Mouse (Mus musculus): ENCODE data around the gene Mab21l1.

Mab21l1 gene

DNA sequence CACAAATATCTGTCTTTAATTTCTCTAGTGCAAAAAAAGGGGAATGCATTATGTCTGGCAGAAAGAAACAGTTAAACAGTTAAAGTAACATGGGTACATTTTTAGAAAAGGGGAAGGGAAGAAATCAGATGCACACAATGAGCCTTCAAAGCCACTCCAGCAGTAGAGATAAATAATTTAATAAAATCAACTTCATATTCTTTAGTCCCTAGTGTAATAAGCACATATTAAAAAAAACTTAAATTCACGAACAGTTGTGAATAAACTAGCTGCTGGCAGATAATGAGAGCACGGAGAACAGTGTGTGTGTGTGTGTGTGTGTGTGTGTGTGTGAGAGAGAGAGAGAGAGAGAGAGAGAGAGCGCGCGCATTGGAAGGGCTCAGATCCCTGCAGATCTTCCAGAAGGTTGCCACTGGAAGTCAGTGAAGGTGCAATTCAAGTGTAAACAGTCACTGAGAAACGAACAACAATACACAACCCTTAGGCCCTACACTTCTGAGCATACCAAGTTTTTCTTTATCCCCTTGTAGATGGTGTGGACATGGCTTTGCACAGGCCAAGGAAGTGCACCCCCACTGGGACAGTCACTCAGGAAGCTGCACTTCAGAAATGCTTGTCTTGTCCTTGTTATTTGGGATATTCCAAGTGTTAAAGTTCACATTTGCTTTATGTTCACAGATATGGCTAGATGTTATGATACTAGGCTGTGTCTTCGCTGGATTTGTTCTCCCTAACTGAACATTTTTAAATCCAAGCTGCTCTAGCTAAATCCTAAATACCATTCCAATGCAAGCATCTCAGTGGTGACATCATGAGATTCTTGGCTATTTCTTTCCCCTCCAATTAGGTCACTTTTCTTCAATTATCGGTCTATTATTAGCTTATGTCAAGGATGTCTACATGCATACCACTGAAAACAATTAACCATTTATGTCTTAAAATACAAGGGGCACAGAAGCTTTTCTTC is 3.3 kb upstream of the Mab21l1 start:
- no peak for DNase-seq (ENCODE audit: low read depth, low spot score)

DNA sequence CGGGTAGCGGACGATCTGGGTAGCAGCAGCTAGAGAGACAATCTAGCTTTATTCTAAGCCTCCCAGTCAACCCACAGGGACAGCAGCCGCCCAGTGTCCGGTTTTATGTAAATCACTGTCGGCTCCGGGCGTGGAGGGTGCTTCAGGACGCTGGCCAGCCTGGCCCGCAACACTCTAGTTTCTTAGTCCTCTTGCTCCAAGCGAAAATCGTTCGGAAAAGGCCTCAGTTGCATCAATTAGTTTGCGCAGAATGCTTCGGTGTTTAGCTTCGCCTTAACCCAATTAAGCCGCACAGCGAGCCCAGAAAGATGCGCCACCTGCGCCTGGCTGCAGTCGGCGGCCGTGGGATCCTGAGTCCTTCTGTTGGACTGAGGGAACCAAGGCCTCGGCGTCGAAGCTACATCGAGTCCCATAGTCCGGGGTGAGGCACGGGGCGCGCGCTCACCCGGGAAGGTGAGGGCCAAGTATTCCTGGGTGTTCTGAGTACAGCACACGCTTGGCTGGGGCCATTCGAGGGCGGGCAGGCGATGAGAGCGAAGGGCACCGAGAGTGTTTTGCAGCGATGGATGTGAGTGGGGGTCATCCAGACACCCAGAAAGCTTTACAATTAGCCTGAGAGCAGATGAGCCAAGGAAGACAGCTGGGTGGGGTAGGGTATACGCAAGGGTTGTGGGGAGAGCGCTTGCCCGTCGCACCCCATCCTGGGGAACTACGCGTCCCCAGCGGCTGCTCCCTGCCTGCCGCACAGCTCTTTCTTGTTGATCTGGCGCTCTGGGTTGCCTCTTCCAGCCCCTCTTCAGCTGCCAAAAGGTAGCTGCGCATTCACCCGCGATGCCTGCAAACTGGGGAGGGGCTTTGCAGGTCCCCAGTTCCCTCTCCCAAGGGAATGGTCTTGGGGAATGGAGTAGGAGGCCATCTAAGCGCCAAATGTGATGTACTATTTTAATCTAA is 1.9 kb upstream of the Mab21l1 start:
- DNase-seq (ENCODE audit: low read depth, low spot score) = no peak

GRCm38 (mm10) chr3:55781429-55782055 is 768 bp upstream of the Mab21l1 start:
- no peak for DNase-seq (ENCODE audit: low read depth, low spot score)

DNA sequence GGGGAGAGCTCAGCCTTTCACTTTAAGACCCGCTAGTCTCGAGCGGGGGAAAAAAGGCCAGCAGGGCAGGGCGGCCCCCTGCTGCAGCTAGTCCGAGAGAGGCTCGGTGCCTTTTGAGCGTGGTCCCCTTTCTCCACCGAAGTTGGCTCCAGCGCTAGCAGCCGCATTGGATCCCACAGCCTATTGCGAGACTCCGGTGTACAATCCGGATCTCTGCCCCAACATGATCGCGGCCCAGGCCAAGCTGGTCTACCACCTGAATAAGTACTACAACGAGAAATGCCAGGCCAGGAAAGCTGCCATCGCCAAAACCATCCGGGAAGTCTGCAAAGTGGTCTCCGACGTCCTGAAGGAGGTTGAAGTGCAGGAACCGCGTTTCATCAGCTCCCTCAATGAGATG is 461 bp downstream of the Mab21l1 start:
- DNase-seq (ENCODE audit: low read depth, low spot score) = no peak

DNA sequence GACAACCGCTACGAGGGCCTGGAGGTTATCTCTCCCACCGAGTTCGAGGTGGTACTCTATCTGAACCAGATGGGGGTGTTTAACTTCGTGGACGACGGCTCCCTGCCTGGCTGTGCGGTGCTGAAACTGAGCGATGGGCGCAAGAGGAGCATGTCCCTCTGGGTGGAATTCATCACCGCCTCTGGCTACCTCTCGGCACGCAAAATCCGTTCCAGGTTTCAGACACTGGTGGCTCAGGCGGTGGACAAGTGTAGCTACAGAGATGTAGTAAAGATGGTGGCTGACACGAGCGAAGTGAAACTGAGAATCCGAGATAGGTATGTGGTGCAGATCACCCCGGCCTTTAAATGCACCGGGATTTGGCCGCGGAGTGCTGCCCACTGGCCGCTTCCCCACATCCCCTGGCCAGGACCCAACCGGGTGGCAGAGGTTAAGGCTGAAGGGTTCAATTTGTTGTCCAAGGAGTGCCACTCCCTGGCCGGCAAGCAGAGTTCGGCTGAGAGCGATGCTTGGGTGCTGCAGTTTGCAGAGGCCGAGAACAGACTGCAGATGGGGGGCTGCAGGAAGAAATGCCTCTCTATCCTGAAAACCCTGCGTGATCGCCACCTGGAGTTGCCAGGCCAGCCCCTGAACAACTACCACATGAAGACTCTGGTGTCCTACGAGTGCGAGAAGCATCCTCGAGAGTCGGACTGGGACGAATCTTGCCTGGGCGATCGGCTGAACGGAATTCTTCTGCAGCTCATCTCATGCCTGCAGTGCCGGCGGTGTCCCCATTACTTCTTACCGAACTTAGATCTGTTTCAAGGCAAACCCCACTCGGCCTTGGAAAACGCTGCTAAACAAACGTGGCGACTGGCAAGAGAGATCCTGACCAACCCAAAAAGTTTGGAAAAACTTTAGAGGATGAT is 1.1 kb downstream of the Mab21l1 start:
- no peak for DNase-seq (ENCODE audit: low read depth, low spot score)

DNA sequence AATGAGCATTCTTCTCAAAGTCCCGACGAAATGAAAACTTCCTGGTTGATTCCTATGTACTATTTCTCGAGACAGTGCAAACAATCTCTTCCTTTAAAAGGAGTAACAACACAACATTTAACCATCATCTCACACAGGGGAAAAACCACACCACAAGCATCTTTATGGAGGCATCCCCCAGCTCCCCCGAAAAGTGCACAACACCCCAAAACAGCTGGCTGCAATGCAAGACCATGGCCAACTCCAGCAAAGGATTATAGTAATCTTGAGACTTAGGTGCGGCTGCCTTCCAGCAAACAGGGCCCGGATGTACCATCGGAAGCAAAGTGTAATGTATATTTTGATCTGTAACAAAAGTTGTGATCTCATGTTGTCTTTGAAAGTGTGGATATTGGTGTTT is 1.8 kb downstream of the Mab21l1 start:
- DNase-seq (ENCODE audit: low read depth, low spot score) = no peak

- DNase-seq (ENCODE audit: low read depth, low spot score) = no peak
Measured at GRCm38 (mm10) chr3:55785266-55785980, 3.1 kb downstream of the Mab21l1 start.

DNA sequence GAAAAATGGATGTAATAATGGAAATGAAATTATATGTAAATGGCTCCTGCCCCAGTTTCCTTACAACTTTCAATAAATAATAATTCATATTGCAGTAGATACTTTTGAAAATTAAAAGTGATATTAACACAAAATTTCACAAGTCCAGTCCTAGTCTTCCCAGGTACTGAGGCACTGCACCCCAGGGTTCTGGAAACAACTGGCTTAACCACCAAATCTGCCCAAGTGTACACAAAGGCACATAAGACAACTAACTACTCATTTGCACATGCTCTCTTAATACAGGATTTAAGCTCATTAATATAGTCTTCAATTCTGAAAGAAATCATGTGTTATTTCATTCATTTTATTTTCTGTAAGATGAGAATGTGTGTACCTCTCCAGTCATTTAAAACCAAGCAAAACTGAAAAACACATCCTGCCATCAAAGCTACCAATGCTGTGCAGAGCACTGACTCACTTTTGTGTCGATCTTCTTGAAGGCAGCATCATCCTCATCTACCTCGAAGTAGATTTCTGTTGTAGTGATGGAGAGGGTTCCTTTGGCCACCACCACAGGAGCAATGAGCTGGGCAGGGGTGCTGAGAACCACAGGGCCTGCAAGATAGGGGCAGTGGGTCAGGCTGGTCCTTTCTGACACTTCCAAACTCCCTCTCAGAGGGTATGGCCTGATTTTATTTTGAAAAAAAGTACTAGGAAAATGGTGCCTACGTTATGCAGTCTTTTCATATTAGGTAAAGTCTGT is 3.8 kb downstream of the Mab21l1 start:
- no peak for DNase-seq (ENCODE audit: low read depth, low spot score)

GRCm38 (mm10) chr3:55786835-55787486 is 4.7 kb downstream of the Mab21l1 start:
- DNase-seq (ENCODE audit: low read depth, low spot score) = no peak

GRCm38 (mm10) chr3:55787487-55788213 is 5.3 kb downstream of the Mab21l1 start:
- no peak for DNase-seq (ENCODE audit: low read depth, low spot score)

DNA sequence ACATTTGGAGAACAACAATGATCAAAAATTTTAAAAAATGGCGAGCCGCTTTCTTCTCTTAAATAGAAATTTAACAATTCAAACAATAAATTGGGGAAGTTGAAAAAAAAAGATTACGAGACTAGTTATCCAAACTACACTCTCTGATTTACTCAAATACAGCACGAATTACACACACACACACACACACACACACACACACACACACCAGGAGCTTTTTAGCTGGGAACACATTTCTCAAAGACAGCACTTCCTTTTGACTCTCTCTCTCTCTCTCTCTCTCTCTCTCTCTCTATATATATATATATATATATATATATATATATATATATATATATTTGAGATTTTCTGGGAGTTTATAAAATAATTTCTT is 5.9 kb downstream of the Mab21l1 start:
- DNase-seq (ENCODE audit: low read depth, low spot score) = no peak

GRCm38 (mm10) chr3:55788621-55789201 is 6.4 kb downstream of the Mab21l1 start:
- no peak for DNase-seq (ENCODE audit: low read depth, low spot score)

GRCm38 (mm10) chr3:55789856-55790255 is 7.5 kb downstream of the Mab21l1 start:
- DNase-seq (ENCODE audit: low read depth, low spot score) = no peak

DNA sequence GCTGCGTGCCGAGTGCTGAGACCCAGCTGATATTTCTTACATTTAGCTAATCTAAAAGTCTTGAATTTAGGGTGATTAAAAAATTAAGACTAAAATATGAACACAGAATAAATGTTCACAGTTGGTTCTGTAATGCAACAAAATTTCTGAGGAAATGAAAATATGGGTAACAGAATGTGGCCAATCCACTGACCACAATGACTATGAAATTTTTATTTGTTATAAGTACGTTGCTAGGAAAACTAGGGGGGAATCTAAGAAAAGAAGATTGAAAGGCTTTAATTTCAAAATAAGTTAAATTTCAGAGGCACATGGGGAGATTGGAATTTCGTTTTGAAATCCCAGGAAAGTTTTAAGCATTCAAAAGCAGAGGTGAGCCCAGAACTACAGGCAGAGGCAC is 8.3 kb downstream of the Mab21l1 start:
- DNase-seq (ENCODE audit: low read depth, low spot score) = no peak

DNA sequence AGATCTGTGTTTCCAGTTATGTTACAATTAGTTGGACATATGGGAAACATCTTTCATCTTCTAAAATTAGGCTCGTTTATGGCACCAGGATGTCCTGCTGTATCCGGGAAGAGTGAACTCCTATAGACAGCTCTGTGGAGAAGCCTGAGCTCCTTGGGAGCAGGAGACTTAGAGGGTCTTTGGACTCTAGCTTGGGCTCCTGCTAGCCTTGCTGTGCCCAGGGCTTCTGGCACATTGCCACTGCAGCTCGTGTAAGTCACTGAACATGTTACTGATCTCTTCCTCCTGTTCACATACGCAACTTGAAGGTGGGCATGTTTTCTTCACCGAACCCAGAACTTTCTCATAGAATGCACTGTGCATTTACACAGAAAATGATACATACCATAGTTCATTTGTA is 9.9 kb downstream of the Mab21l1 start:
- no peak for DNase-seq (ENCODE audit: low read depth, low spot score)

DNA sequence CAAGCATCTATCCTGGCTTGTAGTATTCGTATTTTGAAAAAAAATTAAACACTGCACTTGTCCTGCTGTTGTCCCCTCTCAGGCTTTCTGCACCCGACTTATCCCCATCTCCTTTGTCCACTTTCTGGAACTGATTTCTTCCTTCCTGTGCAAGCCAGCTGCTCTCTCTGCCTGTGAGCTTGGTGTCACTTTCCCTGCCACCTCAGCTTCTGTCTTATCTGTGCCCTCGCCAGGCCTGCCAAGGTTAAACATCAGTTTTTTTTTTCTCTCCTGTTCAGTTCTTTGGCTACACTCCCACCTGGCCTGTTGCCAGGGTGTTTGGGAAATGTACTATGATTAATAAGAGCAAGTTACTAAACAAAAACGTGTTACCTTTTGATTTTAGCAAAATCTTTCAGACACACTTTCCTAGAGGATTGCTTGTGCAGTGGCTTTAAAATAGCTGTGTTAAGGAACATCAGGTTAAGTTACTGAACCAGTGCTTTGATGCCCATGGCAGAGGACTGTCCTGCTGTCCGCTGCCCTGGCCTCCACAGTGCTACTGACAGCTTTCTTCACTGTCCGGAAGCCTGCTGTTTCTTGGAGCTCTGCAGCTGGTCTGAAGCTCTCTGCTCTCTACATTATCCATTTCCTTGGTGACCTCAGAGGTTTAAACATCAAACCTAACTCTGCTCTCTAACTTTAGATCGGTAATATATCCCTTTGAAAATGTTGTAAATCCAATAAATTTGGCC is 11.7 kb downstream of the Mab21l1 start:
- DNase-seq (ENCODE audit: low read depth, low spot score) = no peak

DNA sequence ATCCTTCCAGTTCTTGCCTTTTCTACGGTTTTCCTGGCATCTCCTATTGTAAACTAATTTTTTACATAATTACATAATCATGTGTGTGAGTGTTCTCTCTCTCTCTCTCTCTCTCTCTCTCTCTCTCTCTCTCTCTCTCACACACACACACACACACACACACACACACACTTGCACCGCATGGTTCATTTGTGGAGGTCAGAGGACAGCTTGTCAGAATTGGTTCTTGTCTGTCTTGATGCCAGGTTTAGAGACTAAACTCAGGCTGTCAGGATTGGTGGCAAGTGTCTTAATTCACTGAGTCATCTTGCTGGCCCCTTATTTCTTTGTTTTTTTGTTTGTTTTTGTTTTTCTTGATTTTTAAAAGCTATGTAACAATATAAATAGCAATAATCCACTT is 12.5 kb downstream of the Mab21l1 start:
- DNase-seq (ENCODE audit: low read depth, low spot score) = no peak

Data from c-Kit-negative CD71-positive TER-119-positive erythroid progenitor cells, embryonic 14.5 days (primary cell).